Mouse (Mus musculus): ENCODE results near the gene Fam222b. TPM values are rescaled to one million over a fixed set of nuclear protein-coding genes. Genes with fewer than 3 reads are reported as not detected.

Gene Fam222b
- total RNA-seq, 2 experiments from 2014 or later = 26.1 to 26.6 TPM

DNA sequence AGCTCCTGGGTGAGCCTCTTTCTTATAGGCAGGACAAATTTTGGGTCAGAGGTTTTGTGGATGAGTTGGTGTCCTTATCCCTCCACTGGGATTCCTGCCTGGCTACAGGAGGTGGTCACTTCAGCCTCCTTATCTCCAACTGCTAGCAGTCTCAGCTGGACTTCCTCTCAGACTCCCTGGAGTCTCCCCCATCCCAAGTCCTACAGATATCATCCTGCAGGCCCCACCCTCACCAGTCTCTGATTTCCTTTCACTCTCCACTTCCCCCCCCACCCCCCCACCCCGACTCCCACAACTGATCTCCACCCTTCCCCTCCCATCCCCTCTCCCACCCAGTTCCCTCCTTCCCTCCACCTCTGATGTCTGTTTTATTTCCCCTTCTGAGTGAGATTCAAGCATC, 10.9 kb upstream of the Fam222b start:
- DNase-seq (ENCODE audit: extremely low spot score in 1 of 2, low spot score in 2 of 2) = no peak
- intact Hi-C loops (cut with DNase I) = no loop called here

DNA sequence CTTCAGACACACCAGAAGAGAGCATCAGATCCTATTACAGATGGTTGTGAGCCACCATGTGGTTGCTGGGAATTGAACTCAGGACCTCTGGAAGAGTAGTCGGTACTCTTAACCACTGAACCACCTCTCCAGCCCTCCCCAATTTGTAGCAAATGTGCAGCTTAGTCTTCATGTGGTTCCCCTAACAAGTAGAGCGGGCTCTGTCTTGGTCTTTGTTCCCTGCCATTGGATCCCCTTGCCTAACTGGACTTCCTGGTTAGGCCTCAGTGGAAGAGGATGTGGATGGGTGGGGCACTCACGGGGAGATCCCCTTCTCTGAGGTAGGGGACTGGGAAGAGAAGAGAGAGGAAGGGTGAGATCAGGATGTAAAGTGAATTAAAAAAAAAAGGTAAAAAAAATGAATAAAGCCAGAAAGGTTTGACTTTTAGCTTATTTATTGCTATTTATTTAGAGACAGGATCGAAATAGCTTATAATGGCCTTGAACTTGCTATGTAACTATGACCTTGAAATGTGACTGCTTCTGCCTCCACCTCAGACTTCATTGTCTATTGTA, 7.5 kb upstream of the Fam222b start:
- DNase-seq (ENCODE audit: extremely low spot score in 1 of 2, low spot score in 2 of 2) = no peak
- intact Hi-C loops (cut with DNase I) = no loop called here

DNA sequence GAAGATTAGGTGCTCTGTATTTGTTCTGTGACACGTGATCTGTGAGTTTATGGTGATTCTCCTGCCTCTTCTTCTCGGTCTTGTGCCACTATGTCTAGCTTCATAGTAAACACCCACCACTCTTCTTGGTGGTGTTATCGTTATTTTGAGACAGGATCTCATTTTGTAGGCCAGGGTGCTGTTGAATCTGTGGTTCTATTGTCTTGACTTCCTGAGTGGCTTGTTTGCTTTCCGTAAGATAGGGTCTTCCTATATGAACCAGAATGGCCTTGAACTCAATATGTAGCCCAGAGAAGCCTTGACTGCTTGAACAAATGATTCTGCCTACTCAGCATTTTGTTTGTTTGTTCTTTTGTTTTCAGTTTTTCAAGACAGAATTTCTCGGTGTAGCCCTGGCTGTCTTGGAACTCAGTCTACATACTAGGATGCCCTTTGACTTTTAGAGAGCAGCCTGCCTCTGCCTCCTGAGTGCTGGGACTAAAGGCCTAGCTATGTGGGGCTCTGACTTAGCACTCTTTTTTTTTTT, 6.6 kb upstream of the Fam222b start:
- intact Hi-C loops (cut with DNase I) = no loop called here
- no peak for DNase-seq (ENCODE audit: extremely low spot score in 1 of 2, low spot score in 2 of 2)

DNA sequence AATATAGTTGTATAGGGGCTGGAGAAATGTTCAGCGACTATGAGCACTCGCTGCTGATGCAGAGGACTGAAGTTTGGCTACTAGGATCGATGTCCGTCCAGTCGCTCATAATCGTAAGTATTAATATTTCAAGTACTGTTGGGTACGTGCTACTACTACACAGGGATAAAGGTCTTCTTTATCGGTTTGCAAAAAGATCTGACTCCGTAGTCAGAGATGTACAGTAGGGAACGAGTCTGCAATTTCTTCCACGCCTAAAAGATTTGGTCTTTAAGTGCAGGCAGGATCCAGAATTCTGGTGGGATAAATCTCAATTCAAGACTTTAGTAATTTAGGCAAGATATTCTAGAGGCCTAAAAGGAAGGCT, 340 bp upstream of the Fam222b start:
- DNase-seq (ENCODE audit: extremely low spot score in 1 of 2, low spot score in 2 of 2) = no peak
- intact Hi-C loops (cut with DNase I) = loop anchor here (5.0 kb wide), 1 partner anchor 63 kb away; no protein-coding TSS in a partner anchor

DNA sequence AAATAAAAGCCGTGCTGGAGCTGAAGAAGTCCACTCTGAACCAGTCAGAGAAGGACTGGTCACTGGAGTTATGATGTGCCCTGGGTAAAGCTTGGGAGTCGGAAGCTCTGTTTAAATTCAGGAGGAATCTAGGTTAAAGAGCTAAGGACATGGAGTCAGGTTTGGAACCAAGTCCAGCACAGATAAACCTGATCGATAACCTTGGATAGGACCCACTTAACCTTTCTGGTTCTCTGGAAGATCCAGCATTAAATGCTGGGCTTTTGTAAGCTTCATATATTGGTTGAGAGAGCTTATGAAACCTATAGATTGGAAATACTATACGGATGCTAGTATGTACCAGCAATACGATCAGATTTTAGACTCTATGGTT, 670 bp downstream of the Fam222b start:
- intact Hi-C loops (cut with DNase I) = loop anchor here (5.0 kb wide), 1 partner anchor 42 kb away; no protein-coding TSS in a partner anchor
- no peak for DNase-seq (ENCODE audit: extremely low spot score in 1 of 2, low spot score in 2 of 2)

DNA sequence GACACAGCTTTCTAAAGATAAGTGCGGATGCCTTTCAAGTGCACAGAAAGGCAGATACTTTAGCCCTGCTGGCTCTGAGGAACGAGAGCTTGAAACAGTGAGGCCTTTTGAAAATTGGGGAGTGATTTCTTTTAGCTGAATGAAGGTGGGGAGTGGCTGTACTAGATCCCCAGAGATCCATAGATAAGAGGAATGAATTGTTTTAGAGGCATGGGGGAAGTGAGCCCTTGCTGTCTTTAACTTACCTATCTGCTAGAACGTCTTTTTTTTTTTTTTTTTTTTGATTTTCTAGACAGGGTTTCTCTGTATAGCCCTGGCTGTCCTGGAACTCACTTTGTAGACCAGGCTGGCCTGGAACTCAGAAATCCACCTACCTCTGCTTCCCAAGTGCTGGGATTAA, 2.6 kb downstream of the Fam222b start:
- no peak for DNase-seq (ENCODE audit: extremely low spot score in 1 of 2, low spot score in 2 of 2)
- intact Hi-C loops (cut with DNase I) = loop anchor here (5.0 kb wide), 1 partner anchor 40 kb away; no protein-coding TSS in a partner anchor

DNA sequence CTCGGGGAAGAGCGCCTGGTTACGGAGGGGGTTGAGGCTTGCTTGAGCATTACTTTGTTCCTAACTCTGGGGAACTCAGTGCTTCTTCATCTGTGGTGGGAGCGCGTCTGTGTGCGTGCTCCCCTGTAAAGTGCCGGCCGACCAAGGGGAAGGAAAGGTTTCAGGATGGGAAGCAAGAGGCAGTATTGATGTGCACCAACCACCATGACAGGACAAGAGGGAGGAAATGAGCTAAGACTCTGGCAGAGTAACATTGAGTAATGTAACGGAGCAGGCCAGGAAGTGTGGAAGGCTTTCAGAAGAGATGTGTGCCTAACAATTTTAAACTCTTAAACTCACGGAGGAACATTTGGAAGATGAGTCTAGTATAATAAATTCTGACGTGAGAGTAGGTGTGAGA, 6.3 kb downstream of the Fam222b start:
- no peak for DNase-seq (ENCODE audit: extremely low spot score in 1 of 2, low spot score in 2 of 2)
- intact Hi-C loops (cut with DNase I) = no loop called here

DNA sequence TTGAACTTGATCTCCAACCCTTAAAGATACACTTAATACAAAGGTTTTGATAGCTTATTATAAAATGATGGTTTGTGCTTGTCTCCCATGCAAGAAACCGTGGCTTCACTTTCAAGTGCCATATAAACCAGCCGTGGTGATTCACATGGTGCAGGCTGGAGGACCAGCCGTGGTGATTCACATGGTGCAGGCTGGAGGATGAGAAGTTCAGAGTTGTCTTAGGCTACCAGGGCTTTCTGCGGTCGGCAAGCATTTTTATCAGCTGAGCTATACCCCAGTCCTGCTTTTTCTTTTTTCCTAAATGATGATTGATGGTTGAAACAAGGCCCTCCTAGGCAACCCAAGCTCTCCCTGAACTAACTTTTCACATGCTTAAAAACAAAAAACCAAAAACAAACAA, 7.7 kb downstream of the Fam222b start:
- intact Hi-C loops (cut with DNase I) = no loop called here

DNA sequence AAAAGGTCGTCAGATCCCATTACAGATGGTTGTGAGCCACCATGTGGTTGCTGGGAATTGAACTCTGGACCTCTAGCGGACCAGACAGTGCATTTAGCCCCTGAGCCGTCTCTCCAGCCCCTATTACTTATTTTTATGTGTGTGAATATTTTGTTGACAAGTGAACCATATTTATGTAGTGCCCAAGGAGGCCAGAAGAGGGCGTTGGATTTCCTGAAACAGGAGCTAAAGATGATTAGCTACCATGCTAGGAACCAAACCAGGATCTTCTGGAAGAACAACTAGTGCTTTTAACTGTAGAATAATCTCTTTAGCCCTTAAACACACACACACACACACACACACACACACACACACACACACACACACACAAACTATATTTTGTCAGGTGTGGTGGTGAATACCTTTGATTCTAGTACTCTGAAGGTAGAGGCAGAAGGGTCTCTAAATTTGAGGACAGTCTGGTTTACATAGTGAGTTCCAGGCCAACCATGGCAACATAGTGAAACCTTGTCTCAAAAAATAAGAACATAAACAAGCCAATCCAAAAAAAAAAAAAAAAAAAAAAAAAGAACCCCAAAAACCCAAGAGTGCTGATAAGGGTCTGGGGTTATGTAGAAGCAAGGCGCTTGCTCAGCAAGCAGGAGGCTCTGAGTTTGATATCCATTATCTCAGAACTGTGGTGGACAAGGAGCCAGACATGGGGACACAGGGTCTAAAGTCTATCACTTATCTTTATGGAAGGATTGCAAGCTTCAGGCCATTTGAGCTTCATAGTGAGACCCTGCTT, 8.7 kb downstream of the Fam222b start:
- no peak for DNase-seq (ENCODE audit: extremely low spot score in 1 of 2, low spot score in 2 of 2)
- intact Hi-C loops (cut with DNase I) = no loop called here

More for the DNA sequence above, 7.7 kb downstream of the Fam222b start:
- no peak for DNase-seq (ENCODE audit: extremely low spot score in 1 of 2, low spot score in 2 of 2)

DNA sequence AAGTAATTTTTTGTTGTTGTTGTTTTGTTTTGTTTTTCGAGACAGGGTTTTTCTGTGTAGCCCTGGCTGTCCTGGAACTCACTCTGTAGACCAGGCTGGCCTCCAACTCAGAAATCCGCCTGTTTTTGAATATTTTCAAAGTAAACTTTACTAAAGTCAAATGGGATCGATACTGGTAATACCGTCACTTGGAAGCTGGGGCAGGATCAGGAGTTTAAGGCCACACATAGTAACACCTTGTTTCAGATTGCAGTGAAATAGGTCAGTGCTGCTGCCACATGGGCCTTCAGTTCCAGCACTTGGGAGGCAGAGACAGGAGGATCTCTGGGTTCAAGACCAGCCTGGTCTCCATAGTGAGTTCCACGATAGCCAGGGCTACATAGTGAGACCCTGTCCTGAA, 10.0 kb downstream of the Fam222b start:
- DNase-seq (ENCODE audit: extremely low spot score in 1 of 2, low spot score in 2 of 2) = no peak
- intact Hi-C loops (cut with DNase I) = no loop called here

DNA sequence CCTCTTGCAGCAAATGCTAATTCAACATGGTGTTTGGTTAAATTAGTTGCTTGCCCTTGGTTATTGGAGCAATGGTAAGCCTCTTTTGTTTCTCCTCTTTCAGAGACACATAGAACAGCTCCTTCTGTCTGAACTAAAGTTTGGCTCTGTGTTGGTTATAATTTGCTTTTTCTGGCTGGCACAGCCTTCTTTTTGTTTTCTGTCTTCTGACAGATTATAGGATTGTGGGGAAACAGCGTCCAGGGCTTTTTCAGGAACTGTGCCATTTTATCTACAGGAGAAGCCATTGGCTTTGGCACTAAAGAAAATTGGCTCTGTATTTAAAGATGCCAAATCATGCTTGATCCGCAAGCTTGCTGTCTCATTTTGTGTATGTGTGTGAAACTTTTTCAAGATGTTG, 19.2 kb downstream of the Fam222b start:
- DNase-seq (ENCODE audit: extremely low spot score in 1 of 2, low spot score in 2 of 2) = peak in 1 of 2 experiments; percentile 39
- intact Hi-C loops (cut with DNase I) = no loop called here

DNA sequence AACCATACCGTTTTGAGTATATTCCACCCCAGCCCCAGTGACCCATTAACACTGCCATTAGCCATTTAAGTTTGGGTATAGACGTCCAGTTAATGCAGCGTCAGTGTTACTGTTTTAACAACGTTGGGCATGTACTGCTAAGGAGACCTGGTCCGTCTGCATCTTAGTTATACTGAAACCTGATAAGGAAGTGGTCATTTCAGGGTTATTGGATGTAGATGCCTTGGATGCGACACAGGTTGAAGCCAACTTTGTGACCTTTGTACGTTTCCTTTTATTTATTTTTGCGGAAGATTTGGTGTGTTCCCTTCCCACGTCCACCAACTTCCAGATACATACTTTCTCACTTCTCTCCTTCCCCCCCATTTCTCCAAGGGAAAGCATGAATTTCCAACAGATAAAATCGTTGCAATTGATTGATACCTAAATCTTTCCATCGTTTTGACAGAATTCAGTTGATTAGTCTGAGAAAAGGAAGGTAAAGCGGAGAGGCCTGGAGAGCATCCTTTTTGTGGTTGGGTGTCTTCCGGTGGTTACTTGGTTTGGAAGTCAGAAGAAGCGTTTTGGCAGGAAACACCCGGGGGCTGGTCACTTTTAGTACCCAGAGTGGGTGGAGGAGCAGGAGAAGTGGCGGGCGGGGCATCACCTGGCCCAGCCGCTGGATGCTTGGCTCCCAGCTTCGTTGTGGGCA, 20.4 kb downstream of the Fam222b start:
- intact Hi-C loops (cut with DNase I) = no loop called here
- no peak for DNase-seq (ENCODE audit: extremely low spot score in 1 of 2, low spot score in 2 of 2)

DNA sequence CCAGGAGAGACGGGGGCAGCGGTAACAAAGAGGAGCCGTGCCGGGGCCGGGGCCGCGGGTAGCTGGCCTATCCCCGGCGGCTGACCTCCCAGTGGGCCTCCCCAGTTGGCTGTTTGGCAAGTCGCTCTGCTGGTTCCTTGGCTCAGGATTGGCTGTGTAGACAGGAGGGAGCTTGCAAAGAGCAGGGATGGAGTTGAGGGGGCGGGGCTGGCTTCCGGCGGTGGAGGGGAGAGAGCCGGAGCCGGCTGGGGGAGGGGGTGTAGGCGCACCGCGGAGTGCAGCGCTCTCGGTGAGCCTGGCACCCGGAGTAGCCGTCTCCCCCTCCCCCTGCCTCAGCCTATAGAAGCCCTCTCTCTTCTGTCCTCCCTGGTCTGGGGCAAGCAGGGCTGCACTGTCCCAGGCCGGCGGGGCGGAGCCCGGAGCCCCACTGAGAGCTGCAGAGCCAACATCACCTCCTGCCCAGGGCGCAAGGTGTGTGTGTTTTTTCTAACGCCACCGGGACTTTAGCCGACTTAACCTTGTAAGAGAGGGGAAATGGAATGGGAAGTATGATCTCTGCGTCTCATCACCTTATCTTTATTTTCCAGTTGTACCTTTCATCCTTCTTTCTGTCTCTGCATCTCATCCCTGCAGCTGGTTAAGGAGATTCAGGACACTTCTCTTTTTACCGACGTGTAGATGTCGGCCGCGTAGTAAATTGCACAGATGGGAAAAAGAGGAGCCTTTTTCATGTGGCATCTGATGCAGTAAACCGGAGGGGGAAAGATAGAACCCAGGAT, 21.1 kb downstream of the Fam222b start:
- peak; percentile 91 to 98 for DNase-seq (ENCODE audit: extremely low spot score in 1 of 2, low spot score in 2 of 2)
- intact Hi-C loops (cut with DNase I) = no loop called here

DNA sequence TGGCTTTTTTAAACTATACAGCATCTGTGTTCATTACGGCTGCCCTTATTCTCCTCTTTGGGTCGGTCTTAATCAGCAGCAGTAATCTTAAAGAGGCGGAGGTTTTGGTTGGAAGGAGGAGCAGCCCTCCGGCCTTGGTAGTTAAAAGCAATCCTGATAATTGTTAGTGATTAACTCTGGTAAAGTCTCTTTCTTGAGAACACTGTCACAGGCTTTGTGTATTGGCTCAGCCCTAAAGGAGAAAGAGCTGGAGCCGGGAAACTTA, 21.6 kb downstream of the Fam222b start:
- no peak for DNase-seq (ENCODE audit: extremely low spot score in 1 of 2, low spot score in 2 of 2)
- intact Hi-C loops (cut with DNase I) = no loop called here

DNA sequence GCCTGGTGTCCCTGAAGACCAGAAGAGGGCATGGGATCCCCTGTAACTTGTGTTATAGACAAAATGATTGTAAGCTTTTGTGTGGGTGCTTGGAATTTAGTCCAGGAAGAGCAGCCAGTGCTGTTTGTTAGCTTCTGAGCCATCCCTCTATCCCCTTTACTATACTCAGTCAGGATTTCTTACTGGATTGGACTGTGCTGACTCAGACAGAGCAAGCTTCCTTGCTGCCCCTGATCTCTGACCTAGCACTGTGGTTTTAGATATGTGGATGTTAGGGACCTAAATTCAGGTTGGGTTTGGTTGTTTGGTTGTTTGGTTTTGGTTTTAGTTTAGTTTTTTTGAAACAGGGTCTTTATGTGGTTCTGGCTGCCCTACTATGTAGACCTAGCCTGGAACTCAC, 24.0 kb downstream of the Fam222b start:
- intact Hi-C loops (cut with DNase I) = no loop called here
- DNase-seq (ENCODE audit: extremely low spot score in 1 of 2, low spot score in 2 of 2) = no peak

DNA sequence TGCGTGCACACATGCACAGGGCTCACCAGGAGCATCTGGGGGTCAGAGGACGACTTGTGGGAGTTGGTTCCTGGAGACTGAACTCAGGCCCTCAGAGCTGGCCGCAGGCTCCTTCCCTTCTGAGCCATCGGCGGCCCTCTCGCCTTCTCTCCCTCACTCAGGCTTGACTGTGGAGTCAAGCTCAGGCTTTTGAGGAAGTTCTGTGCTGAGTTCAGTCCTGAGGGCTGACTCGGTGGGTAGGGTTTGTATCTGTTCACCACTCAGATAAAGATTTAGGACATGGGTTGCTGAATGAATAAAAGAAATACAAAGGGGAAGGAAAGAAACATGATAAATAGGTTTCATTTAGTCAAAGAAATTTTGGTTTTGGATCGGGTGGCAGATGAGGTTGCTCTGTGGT, 25.4 kb downstream of the Fam222b start:
- DNase-seq (ENCODE audit: extremely low spot score in 1 of 2, low spot score in 2 of 2) = no peak
- intact Hi-C loops (cut with DNase I) = no loop called here

DNA sequence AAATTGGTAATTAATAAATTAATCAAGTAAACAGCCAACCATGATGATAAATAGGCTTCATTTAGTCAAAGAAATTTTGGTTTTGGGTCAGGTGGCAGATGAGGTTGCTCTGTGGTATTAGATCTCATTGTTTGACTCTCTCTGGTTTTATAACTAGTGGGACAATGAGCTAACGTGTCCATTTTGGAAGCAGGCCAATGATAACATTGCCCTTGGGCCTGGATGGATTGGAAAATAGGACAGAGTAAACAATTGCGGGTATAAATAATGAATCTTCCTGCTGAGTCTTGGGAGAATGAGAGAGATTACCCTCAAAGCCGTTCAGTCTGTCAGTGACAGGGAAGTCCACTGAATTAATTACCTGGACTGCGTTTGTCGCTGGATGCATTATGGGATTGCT, 26.7 kb downstream of the Fam222b start:
- intact Hi-C loops (cut with DNase I) = no loop called here
- peak in 1 of 2 experiments; percentile 49 for DNase-seq (ENCODE audit: extremely low spot score in 1 of 2, low spot score in 2 of 2)

DNA sequence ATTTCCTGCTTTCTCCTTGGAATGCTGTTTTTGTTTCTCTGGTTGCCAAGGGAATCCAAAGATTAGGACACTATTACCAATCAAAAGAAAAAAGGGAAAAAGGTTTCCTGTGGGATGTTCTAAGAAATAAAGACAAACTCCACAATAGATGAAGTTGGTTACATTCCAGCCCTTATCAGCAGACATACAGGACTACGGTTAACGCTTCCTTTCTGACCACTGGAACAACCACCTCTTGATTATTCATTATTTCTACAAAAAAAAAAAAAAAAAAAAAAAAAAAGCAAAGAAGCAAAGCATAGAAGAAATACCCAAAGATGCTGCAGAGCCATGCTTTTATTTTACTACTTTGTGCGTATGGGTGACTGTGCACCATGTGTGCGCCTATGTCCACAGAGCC, 28.4 kb downstream of the Fam222b start:
- intact Hi-C loops (cut with DNase I) = no loop called here
- no peak for DNase-seq (ENCODE audit: extremely low spot score in 1 of 2, low spot score in 2 of 2)

DNA sequence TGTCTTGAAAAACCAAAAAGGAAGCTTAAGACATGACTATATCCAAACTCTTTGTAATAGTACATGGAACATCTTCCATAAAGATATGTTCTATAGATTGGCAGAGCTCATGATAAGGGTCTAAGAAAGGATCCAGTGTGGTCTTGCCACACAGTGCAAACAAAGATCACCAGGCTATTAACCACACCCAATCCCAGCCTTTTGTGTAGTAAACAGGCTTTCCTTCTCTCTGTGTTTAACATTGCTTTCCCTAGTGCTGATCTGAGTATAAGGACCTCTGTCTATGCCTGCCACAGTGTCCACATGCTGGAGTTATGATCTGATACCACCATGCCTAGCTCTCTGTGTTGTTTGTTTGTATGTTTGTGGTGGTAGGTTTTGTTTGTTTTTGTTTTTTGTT, 29.3 kb downstream of the Fam222b start:
- intact Hi-C loops (cut with DNase I) = no loop called here

More for the DNA sequence above, 29.3 kb downstream of the Fam222b start:
- DNase-seq (ENCODE audit: extremely low spot score in 1 of 2, low spot score in 2 of 2) = no peak

All from left cerebral cortex, postnatal 10 days (tissue).